Mouse (Mus musculus) embryo, embryonic 11 days (tissue): ENCODE results near the gene Lmtk2.

ENCODE experiments used
- DNase-seq: peaks from one replicate; pipeline ENCODE4 v3.0.0-alpha.2; 2015

Lmtk2 gene

GRCm38 (mm10) chr5:144182542-144183247 is 82.5 kb downstream of the Lmtk2 start:
- no peak for DNase-seq

DNA sequence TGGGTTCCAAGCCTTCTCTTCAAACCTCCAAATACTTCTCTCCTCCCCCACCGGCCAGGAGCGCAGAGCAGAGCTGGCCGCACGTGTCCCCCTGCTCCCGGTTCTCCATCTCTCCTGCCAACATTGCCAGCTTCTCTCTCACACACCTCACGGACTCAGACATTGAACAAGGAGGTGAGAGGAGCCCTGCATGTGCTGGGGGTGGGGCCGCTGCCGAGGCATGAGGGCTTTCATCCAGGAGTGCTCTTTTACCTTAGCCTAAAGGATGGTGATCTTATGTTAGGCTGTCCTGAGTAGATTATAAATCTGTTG is 83.0 kb downstream of the Lmtk2 start:
- no peak for DNase-seq

GRCm38 (mm10) chr5:144183647-144184335 is 83.6 kb downstream of the Lmtk2 start:
- no peak for DNase-seq

DNA sequence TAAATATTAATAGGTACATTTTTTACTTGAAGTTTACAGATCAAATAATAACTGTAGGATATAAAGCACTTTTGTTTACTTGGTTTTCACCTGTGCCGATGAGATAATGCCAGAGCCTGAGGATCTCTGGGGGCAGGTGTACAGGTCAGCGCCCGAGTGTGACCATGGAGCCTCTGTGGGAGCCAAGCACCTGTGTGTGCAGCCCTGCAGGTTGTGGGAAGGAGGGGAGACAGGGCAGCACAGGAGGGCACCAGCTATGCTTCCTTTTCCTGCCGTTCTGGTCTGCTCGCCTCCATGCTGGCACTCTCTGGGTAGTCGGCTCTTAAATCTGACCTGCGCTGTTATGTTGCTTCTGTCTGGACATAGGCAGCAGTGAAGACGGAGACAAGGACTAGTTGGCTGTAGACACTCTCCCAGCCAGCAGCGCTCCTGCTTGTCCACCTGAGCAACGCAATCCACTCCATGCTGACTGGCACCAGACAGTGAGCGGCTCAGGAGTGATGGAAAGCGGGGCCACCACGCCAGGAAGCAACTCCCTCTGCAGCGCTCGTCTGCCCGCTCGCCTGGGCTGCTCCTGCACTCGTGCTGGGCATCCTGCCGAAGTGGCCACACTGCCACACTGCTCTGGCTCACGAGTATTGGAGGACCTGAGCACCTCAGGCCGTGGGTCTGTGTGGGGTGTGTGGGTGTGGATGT is 84.3 kb downstream of the Lmtk2 start:
- DNase-seq = no peak

- DNase-seq = no peak
These were observed 88.2 kb downstream of the Lmtk2 start for GRCm38 (mm10) chr5:144188422-144188821.

DNA sequence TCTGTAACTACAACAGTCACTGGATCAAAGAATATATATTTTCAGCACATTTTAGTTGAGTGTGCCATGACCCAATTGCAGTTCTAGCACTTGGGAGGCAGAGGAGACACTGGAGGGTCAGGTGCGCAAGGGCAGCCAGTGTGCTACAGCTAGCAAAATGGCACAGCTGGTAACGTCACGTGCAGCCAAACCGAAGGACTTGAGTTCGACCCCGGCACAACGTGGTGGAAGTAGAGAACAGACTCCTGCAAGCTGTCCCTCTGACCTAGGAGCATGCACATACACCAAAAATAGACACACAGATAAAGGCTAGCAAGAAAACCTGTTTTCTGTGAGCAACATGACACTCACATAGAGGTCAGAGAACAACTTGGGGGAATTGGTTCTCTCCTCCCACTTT is 89.1 kb downstream of the Lmtk2 start:
- DNase-seq = no peak

- peak; percentile 74 for DNase-seq
These were observed 89.8 kb downstream of the Lmtk2 start, which contains the start of gene Bhlha15 for GRCm38 (mm10) chr5:144189950-144190583. Gene Bhlha15, plus strand, starts transcription at chr5:144190286.

DNA sequence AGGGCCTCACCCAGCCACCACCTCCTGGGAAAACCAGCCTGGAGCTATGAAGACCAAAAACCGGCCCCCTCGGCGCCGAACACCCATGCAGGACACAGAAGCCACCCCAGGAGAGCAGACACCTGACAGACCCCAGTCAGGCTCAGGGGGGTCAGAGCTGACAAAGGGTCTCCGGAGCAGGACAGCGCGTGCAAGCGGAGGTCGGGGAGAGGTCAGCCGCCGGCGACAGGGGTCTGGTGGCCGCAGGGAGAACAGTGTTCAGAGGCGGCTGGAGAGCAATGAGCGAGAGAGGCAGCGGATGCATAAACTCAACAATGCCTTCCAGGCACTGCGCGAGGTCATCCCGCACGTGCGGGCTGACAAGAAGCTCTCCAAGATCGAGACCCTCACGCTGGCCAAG is 90.8 kb downstream of the Lmtk2 start:
- DNase-seq = peak; percentile 38

GRCm38 (mm10) chr5:144192673-144193072 is 92.4 kb downstream of the Lmtk2 start:
- no peak for DNase-seq

- no peak for DNase-seq
These were observed 94.2 kb downstream of the Lmtk2 start for GRCm38 (mm10) chr5:144194416-144194815.

- DNase-seq = no peak
These were observed 95.3 kb downstream of the Lmtk2 start for GRCm38 (mm10) chr5:144195567-144195966.

DNA sequence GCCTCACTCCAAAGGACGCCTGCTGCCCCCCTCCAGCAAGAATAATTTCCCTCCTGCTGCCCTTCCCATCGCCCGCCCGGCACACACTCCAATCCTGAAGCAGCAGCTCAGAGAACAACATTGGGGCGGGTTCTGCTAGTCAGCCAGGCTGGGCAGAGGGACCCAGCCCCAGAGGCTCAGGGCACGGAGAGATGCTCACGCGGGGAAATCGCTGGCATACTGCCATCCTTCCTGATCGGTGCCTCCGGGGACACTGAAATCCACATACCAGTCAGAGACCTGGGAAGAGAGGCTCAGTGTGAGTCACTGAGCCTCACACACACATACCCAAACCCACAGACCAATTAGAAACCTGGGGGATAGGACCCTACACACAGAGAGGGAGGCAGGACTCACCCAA is 100.4 kb downstream of the Lmtk2 start:
- no peak for DNase-seq

DNA sequence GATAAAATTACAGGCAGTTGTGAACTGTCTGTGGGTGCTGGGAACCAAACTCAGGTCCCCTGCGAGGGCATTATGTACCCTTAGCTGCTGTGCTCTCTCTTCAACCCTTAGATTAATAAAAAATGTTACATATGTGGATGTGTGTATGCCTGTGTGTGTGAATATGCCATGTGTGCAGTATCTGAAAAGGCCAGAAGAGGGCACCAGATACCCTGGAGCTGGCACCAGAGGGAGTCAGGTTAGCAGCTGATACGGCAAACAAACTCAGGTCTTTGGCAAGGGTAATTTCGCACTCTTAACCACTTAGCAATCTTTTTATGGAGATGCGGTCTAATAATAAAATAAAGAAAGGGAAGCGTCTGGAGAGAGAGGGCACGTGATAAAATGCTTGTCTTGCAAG is 102.2 kb downstream of the Lmtk2 start:
- DNase-seq = no peak

- DNase-seq = no peak
These were observed 103.2 kb downstream of the Lmtk2 start for GRCm38 (mm10) chr5:144203398-144203959.

GRCm38 (mm10) chr5:144204303-144204702 is 104.1 kb downstream of the Lmtk2 start:
- no peak for DNase-seq

- no peak for DNase-seq
These were observed 104.7 kb downstream of the Lmtk2 start for GRCm38 (mm10) chr5:144204911-144205310.

DNA sequence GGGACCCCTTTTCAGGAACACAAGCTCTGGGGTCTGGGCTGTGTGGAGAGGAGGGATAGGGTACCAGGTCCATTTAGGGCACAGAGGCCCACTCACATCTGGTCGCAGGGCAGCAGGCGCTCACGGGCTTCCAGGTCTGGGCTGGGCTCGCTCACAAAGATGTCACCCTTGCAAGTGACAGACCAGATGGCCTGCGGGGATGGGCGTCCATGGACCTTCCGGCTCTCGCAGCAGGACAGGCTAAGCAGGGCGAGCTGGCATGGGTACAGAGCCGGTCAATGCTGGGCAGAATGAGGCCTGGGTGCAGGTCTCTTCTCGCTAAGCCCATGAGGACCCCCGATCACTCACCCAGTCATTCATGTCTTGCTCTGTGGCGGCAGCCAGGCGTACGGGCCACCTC is 105.8 kb downstream of the Lmtk2 start:
- DNase-seq = no peak

DNA sequence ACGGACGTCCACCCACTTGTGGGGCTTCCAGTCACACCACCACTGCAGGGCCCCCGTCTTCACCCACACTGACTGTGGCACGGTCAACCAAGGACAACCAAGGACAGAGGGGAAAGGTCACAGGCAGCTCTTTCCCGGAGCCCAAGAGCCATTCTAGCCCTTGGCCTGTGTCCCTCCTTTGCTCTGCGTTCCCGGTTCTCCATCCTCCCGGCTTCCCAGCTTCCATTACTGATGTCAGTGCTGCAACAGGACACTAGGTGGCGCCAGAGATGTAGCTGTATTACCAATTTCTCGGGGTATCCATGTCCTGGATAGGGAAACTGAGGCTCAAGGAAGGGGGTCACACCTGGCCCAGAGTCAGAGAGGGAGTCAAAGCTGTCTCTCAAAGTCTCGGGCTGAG is 107.2 kb downstream of the Lmtk2 start:
- peak; percentile 50 for DNase-seq

DNA sequence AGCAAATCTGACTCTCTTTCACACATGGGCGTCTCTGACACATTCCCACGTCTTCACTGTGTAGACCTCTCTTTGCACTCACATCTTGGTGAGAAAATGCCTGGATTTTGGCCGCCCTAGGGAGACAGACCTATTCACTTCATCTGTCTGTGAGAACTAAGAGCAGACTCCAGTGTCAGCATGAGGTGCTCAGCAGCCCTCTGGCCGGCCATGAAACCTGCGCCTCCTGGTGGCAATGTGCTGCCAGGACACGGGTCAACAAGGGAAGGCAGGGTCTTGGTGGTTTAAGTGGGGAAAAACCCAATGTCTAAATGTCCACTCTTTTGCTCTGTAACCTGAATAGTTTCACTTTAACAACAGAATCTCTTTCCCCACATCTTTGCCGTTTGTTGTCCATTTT is 114.2 kb downstream of the Lmtk2 start:
- peak; percentile 71 for DNase-seq

GRCm38 (mm10) chr5:144215992-144216391 is 115.8 kb downstream of the Lmtk2 start:
- DNase-seq = no peak

DNA sequence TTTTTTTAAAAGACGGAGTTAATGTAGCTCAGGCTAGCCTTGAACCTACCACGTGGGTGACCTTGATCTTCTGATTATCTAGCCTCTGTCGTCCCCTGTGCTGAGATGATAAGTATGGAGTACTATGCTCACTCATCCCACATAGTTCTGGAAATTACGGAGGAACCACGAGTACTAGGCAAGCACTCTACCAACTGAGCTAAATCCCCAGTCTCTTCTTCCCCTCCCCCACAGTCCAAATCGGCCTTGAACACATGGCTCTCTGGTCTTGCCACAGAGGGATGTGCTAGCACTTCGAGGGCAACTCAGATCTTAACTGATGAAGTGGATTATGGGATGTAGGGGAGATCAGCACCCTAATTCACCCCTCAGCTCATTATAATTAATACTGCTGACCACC is 117.8 kb downstream of the Lmtk2 start:
- DNase-seq = no peak

- DNase-seq = peak; percentile 31
These were observed 119.1 kb downstream of the Lmtk2 start for GRCm38 (mm10) chr5:144219306-144219705.

GRCm38 (mm10) chr5:144219936-144220335 is 119.7 kb downstream of the Lmtk2 start:
- no peak for DNase-seq
